Mouse (Mus musculus) liver, embryonic 15.5 days (tissue): ENCODE data around the gene Gm49776. TPM values are rescaled to one million over a fixed set of nuclear protein-coding genes. Genes with fewer than 3 reads are reported as not detected.
A peak's percentile ranks its signal among the peaks of the same experiment; 100 is the strongest.

Experiments
- ATAC-seq: fragments of 200-750 bp; cut with Nextera tagmentation; 2 replicates; pipeline ENCODE4 v1.8.0; 2017; ENCODE audit warnings: moderate number of reproducible peaks, mild to moderate bottlenecking, moderate library complexity; ENCODE audit not compliant: insufficient read depth
- H3K27ac ChIP-seq: fragments of 300-500 bp; sonication (generic); replicated peaks from 2 replicates; pipeline ENCODE4 v1.5.1; 2015; ENCODE audit warnings: mild to moderate bottlenecking, inconsistent platforms
- H3K27me3 ChIP-seq: fragments of 300-500 bp; sonication (generic); 2 replicates; pipeline ENCODE4 v1.6.1; 2015; ENCODE audit warnings: mild to moderate bottlenecking, inconsistent platforms
- H3K36me3 ChIP-seq: fragments of 300-500 bp; sonication (generic); replicated peaks from 2 replicates; pipeline ENCODE4 v1.6.1; 2015; ENCODE audit warnings: moderate library complexity, mild to moderate bottlenecking, inconsistent platforms
- H3K4me1 ChIP-seq: fragments of 300-500 bp; sonication (generic); replicated peaks from 2 replicates; pipeline ENCODE4 v1.6.1; 2015; ENCODE audit warnings: inconsistent platforms
- H3K4me2 ChIP-seq: fragments of 300-500 bp; sonication (generic); 2 replicates; pipeline ENCODE4 v1.6.1; 2015; ENCODE audit warnings: moderate library complexity, mild to moderate bottlenecking, inconsistent platforms
- H3K4me3 ChIP-seq: fragments of 300-500 bp; sonication (generic); replicated peaks from 2 replicates; pipeline ENCODE4 v1.5.1; 2015; ENCODE audit warnings: mild to moderate bottlenecking, inconsistent platforms
- H3K9ac ChIP-seq: fragments of 300-500 bp; sonication (generic); 2 replicates; pipeline ENCODE4 v1.6.1; 2015; ENCODE audit warnings: moderate library complexity, mild to moderate bottlenecking, inconsistent platforms
- H3K9me3 ChIP-seq: fragments of 300-500 bp; sonication (generic); replicated peaks from 2 replicates; pipeline ENCODE4 v1.6.1; 2016; ENCODE audit warnings: inconsistent platforms
- WGBS: fragments of 180-500 bp; shearing (Covaris S2); methylation state at CpG from one replicate; pipeline ENCODE4 v1.1.7; 2015; ENCODE audit warnings: mixed read lengths; ENCODE audit not compliant: insufficient replicate concordance; 5-methylcytosine and 5-hydroxymethylcytosine counted together
- polyA plus RNA-seq: library from polyadenylated mRNA; unstranded; fragments of >200 nt; fragmentation: Nextera tagmentation; extraction: Ambion mirVana; gene quantifications from 2 replicates; pipeline ENCODE4 v1.2.1, GENCODE M21; 2015

Gene Gm49776
- polyA plus RNA-seq, 1 experiment from 2014 or later = not detected

DNA sequence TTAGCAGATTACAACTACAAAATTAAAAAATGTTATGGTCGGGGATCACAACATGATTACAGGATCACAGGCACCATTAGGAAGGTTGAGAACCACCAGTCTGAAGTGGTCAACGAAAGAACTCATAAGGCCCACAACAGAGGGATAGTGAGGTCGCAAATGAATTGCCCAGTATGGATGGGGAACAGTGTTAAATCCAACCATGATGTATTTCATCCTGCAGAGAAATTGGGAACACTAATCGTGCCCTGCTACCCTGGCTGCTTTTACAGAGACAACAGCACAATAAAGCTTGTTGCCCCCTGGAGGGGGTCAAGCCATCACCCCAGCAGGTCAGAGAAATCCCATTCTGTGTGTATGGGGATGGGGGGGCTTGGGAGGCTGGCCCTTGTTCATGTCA is 7.9 kb downstream of the Gm49776 start:
- H3K9me3 ChIP-seq = no peaks in the 10 kb centered on the region
- peak overlapping the region; percentile 88; the same call in 1 of the 2 replicates for H3K27ac ChIP-seq
- WGBS = 47% methylated on average over 4 of the region's 4 CpGs
- peaks cover 71% of the 10 kb centered on the region for H3K36me3 ChIP-seq
- ATAC-seq = no peak
- peak overlapping the region; percentile 84 for H3K9ac ChIP-seq
- H3K4me2 ChIP-seq = peak overlapping the region; percentile 91
- peak overlapping the region; percentile 81 for H3K4me3 ChIP-seq
- peaks cover 64% of the 10 kb centered on the region for H3K4me1 ChIP-seq
- no peaks in the 10 kb centered on the region for H3K27me3 ChIP-seq

DNA sequence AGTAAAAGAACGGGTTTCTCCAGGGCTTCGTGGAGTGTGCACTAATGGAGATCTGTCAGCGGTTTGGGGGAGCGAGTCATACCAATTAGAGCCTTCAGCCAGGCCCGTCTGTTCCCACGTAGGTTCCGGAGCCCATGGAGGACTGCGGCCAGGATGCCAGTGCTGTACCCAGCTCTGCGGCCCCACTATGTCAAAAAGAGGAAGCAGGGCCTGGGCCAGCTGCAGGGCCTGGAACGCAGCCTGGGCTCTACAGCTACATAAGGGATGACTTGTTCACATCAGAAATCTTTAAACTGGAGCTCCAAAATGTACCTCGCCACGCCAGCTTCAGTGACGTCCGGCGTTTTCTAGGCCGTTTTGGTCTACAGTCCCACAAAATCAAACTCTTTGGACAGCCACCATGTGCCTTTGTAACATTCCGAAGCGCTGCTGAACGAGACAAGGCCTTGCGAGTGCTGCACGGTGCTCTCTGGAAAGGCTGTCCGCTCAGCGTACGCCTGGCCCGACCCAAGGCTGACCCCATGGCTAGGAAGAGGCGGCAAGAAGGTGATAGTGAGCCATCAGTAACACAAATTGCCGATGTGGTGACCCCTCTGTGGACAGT is 8.7 kb downstream of the Gm49776 start:
- Histone ChIP-seq H3K27ac (peak overlapping the region; percentile 88), H3K9me3 (no peaks in the 10 kb centered on the region), H3K9ac (peak overlapping the region; percentile 84), H3K4me3 (peak overlapping the region; percentile 81), H3K36me3 (peaks cover 71% of the 10 kb centered on the region), H3K27me3 (no peaks in the 10 kb centered on the region), H3K4me2 (peak overlapping the region; percentile 91), H3K4me1 (peaks cover 64% of the 10 kb centered on the region)
- WGBS = 1% methylated on average over 27 of the region's 27 CpGs
- peak; percentile 13 for ATAC-seq

DNA sequence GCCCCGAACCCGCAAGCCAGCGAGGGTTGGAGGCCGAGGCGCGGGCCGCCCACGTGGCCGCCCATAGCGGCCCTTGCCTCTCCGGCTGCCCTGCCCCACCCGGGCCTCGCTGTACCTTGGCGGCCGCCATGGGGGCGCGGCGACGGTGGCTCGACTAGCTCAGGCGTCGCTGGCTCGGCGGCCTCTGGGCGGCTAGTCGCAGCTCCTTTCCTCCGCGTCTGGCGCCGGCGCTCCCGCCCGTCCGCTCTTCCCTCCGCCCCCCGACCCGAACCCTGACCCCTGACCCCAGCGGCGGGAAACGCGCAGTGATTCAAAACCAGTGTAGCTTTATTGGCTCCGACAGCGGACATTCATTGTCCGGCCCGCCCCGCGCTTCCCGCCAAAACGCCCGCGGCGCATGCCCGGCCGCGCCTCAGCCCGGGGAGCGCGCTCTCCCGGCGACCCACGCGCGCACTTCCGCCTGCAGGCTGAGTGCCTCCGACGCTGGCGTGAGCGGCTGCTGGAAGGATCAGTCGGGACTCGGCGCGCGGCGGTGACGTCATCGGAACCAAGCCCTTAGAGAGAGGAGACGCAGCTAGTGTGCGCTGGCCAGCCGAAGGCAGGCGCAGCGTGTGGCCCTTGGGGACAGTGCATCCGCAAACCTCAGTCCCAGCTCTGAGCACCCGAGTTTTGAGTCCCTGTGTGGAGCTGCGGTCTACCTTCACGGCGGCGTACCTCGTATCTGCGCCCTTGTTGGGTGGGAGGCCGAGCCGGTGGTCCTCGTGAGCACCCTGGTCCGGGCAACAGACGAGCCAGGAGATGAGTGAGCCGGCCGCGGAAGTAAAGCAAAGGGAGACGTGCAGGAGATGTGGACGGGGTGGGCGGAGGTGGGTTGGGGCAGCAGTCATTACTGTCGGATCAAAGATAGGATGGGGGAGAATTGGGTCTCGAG is 9.4 kb downstream of the Gm49776 start, which contains the start of the genes Trmt2a and Ranbp1:
TSS of gene Trmt2a (plus strand) at position 247 of the 931 bp plus-strand sequence.
TSS of gene Ranbp1 (minus strand) at position 300 of the 931 bp plus-strand sequence.
- H3K36me3 ChIP-seq = peaks cover 71% of the 10 kb centered on the region
- peak within 1 kb of the TSS; percentile 91 for H3K4me2 ChIP-seq
- H3K27ac ChIP-seq = peak within 1 kb of the TSS; percentile 88
- H3K9me3 ChIP-seq = no peaks in the 10 kb centered on the region
- under 1% methylated on average over 102 of the region's 102 CpGs for WGBS
- peak within 1 kb of the TSS; percentile 81 for H3K4me3 ChIP-seq
- H3K27me3 ChIP-seq = no peaks in the 10 kb centered on the region
- H3K9ac ChIP-seq = peak within 1 kb of the TSS; percentile 84
- peak; percentile 92 for ATAC-seq
- peaks cover 56% of the 10 kb centered on the region for H3K4me1 ChIP-seq

DNA sequence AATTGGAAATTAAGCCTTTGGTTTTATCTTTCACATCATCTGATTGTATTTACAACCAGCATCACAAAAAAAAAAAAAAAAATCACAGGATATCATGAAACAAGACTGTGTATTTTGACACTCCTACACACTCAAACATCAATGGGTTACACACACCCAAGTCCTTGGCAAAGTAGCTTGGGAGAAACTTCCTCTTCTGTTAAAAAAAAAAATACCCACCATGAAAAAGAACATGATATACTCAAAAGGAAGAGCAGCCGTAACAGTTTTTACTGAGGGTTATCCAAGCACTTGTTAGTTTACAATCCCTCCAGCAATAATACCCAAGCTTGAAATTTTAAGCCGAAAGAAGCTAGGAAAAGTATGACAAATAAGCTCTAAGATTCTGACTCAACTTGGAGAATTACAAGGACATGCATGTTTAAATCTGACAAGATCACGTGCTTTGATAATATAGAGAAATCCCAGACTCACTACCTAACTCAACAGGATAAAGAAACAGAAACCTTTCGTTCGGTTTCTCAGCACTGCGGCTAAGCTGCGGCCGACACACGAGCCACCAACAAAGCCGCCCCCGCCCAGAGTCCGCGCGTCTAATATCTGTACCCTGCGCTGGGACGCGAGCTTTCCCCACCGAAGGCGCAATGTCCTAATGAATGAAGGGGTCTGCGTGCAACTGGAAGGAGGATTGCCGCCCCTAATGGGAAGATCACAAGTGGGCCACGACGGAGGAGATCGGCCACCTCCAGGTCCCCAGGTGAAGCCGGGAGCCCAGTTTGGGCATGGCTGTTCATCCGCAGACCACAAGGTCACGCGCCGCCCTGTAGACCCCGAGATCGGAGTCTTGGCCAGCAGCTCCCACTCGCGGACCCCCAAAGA is 10.4 kb downstream of the Gm49776 start:
- Histone ChIP-seq H3K9ac (peak overlapping the region; percentile 84), H3K27me3 (no peaks in the 10 kb centered on the region), H3K36me3 (peaks cover 71% of the 10 kb centered on the region), H3K4me3 (peak overlapping the region; percentile 81), H3K27ac (peak overlapping the region; percentile 88), H3K4me2 (peak overlapping the region; percentile 91), H3K9me3 (no peaks in the 10 kb centered on the region), H3K4me1 (peaks cover 56% of the 10 kb centered on the region)
- no peak for ATAC-seq
- under 1% methylated on average over 33 of the region's 33 CpGs for WGBS

DNA sequence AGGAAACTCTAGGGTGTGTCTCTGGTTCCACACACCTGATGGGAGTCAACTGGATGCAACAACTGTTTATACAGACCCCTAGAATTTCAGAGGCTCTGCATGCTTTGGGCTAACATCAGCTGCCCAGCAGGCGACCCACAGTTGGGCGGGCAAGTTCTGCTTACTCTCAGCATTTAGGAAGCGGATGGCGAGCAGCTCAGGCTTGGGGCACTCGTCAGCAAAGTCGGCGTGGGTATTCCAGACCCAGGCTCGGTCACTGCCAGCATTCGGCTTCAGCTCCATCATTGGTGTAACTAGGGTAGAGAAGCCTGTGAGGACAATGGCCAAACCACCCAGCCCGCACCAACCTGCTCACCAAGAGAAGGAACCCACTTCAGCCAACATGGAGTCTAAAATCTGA is 16.5 kb downstream of the Gm49776 start:
- peaks cover 16% of the 10 kb centered on the region for H3K4me1 ChIP-seq
- H3K27me3 ChIP-seq = peaks cover 2% of the 10 kb centered on the region
- no peak overlapping the region for H3K4me3 ChIP-seq
- H3K36me3 ChIP-seq = peaks cover 87% of the 10 kb centered on the region
- H3K27ac ChIP-seq = no peak overlapping the region
- no peak overlapping the region for H3K4me2 ChIP-seq
- H3K9ac ChIP-seq = no peak overlapping the region
- no peak for ATAC-seq
- H3K9me3 ChIP-seq = no peaks in the 10 kb centered on the region
- 77% methylated on average over 10 of the region's 10 CpGs for WGBS

DNA sequence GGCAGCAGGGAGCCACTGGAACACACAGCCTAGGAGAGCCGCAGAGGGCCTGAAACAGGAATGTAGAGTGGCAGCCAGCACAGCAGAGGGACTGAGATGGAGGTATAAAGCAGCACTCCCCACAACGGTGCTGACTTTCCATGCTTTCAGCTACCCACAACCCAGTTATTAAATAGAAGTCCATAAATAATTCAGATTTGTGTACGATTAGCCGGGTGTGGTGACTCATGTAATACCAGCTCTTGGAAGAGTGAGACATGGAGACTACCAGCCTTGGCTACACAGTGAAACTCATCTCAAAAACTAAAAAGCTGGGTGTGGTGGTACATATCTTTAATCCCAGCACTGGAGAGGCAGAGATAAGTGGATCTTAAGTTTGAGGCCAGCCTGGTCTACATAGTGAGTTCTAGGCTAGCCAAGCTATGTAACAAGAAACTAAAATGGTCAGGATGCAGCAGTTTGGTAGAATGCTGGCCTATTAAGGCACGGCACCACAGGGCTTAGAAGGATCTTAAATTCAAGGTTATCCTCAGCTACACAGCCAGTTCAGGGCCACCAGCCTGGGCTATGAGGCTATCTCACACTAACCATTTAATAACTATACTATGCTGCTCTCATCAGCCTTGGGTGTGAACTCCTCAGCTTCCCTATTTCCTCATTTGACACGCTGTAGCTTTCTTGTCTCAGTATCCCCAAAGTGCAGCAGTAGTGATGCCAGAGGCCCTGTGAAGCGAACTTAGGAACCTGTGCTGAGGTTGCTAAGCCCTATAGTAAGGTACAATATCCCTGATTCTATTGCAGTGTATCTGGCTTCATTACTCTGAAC is 21.2 kb downstream of the Gm49776 start:
- Histone ChIP-seq H3K9me3 (no peaks in the 10 kb centered on the region), H3K4me1 (peaks cover 33% of the 10 kb centered on the region), H3K36me3 (peaks cover 41% of the 10 kb centered on the region), H3K27me3 (peaks cover 39% of the 10 kb centered on the region), H3K9ac (no peak overlapping the region), H3K27ac (no peak overlapping the region), H3K4me2 (0 out of 2 replicates have a peak overlapping the region, but pooled peaks have one; percentile 0), H3K4me3 (no peak overlapping the region)
- no peak for ATAC-seq
- 66% methylated on average over 7 of the region's 7 CpGs for WGBS

DNA sequence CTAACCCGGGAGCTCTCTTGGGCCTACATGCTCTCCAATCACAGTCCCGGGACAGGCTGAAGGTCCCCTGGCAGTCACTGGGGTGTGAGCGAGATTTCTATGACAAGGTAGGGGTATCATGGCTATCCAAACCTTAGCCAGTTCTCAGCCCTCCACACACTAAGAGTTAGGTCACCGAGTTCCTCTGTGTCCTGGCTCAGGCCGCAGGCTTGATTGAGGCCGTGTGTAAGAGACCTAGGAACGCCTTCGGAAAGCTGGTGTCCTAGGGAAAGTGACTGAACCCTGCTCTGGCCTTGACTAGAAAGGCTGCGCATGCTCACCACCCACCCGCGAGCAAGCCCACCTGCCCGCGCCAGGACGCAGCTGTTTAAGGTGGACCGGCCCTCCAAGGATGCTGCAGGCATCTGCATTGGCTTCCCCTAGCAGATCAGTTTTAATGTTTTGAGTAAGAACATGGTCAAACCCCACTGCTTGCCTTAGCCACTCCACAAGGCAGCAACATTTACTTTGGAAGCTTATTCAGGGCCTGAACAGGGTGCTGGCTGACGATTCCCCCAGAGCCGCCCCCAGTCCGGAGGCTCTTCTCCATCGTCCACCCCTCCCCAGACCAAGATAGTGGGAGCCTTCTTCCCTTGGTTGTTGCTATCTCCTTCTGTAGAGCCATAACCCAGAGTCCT is 22.6 kb downstream of the Gm49776 start:
- H3K36me3 ChIP-seq = peaks cover 27% of the 10 kb centered on the region
- H3K4me2 ChIP-seq = peak overlapping the region; percentile 71
- 11% methylated on average over 19 of the region's 19 CpGs for WGBS
- peak overlapping the region; percentile 64 for H3K4me3 ChIP-seq
- H3K4me1 ChIP-seq = peaks cover 35% of the 10 kb centered on the region
- no peaks in the 10 kb centered on the region for H3K9me3 ChIP-seq
- peak overlapping the region; percentile 6; the same call in 1 of the 2 replicates for H3K27ac ChIP-seq
- ATAC-seq = peak; percentile 40
- peaks cover 39% of the 10 kb centered on the region for H3K27me3 ChIP-seq
- peak overlapping the region; percentile 45 for H3K9ac ChIP-seq

DNA sequence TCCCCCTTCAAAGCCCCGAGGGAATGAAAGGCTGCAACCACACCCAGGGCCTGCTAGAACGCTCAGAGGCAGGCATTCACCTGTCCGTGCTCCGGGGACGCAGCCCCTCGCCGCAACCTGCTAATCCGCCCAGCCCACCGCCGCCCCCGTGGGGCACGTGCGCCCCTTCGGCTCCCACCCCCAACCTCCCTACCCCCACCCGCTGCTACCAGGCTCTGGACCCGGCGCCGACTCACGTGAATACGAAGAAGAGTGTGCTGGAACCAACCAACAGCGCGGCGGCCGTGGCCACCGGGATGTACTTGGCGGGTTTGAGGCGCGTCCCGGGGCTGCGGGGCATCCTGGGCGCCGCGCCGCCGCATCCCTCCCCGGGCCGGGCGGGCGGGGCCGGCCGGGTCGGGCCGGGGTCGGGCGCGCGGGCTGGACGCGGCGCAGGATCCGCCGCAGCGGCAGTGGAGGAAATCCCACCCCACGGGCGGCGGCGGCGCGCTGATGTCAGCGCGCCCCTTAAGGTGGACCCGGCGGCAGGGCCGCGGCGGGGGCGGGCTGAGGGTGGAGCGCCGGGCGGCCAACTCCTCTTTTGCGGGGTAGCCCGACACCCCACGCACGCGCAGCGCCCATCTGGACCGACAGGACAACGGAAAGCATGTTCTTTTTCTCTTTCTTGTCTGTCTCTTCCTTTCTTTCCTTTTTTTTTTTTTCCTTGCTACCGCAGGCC is 23.3 kb downstream of the Gm49776 start, which contains the start of gene Zdhhc8:
TSS of gene Zdhhc8 (minus strand) at position 466 of the 718 bp plus-strand sequence.
- peak; percentile 49 for ATAC-seq
- WGBS = under 1% methylated on average over 79 of the region's 79 CpGs
- Histone ChIP-seq H3K4me2 (peak within 1 kb of the TSS; percentile 71), H3K27ac (peak within 1 kb of the TSS; percentile 6; the same call in 1 of the 2 replicates), H3K9me3 (no peaks in the 10 kb centered on the region), H3K9ac (peak within 1 kb of the TSS; percentile 45), H3K4me3 (peak within 1 kb of the TSS; percentile 64), H3K27me3 (peaks cover 39% of the 10 kb centered on the region), H3K36me3 (peaks cover 20% of the 10 kb centered on the region), H3K4me1 (peaks cover 37% of the 10 kb centered on the region)
